Mouse (Mus musculus): Measurements from ENCODE around the gene Fgd1. TPM values are rescaled to one million over a fixed set of nuclear protein-coding genes. Genes with fewer than 3 reads are reported as not detected.

Fgd1 gene
- polyA plus RNA-seq, 1 experiment from 2014 or later: 13.1 TPM

- Histone ChIP-seq H3K4me2 (ENCODE audit: low read length) (no peak overlapping the region), H3K36me3 (ENCODE audit: control insufficient read depth, insufficient read depth, low read length) (no peaks in the 10 kb centered on the region), H3K4me1 (ENCODE audit: control insufficient read depth, insufficient read depth, low read length) (no peaks in the 10 kb centered on the region), H3K4me3 (ENCODE audit: low read depth, low read length) (no peak overlapping the region), H3K9ac (ENCODE audit: low read depth, low read length) (no peak overlapping the region), H3K27me3 (ENCODE audit: control insufficient read depth, insufficient read depth, low read depth, low read length) (no peaks in the 10 kb centered on the region), H3K9me3 (replicated peaks; ENCODE audit: control insufficient read depth, low read length, poor library complexity, severe bottlenecking) (no peaks in the 10 kb centered on the region), H3K27ac (ENCODE audit: low read length) (no peak overlapping the region)
- WGBS: 13% methylated on average over 7 of the region's 7 CpGs
- peak; percentile 58; the same call in 1 of the 2 replicates for ATAC-seq
These were observed 70.8 kb downstream of the Fgd1 start for GRCm38 (mm10) chrX:151116795-151117194.

DNA sequence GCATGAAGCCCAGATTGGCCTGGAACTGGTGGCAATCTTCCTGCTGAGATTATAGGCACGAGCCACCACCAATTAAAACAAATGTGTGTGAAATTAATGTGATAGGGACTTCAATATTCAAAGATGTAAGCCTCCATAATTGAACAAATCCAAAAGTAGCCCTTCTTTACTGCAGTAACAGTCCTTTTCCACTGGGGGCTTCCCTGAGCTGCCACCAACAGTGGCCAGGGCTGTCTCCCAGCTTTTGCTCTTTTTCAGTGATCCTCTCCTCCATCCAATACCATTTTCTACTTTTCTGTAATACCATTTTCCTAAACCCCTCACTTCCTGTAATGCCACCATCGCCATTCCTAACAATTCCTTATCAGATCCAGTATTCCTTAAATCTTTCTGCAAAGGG, 71.5 kb downstream of the Fgd1 start:
- H3K9ac ChIP-seq (ENCODE audit: low read depth, low read length): no peak overlapping the region
- H3K36me3 ChIP-seq (ENCODE audit: control insufficient read depth, insufficient read depth, low read length): no peaks in the 10 kb centered on the region
- ATAC-seq: no peak
- no peak overlapping the region for H3K27ac ChIP-seq (ENCODE audit: low read length)
- H3K4me1 ChIP-seq (ENCODE audit: control insufficient read depth, insufficient read depth, low read length): no peaks in the 10 kb centered on the region
- no peaks in the 10 kb centered on the region for H3K27me3 ChIP-seq (ENCODE audit: control insufficient read depth, insufficient read depth, low read depth, low read length)
- WGBS: 10% methylated on average over 2 of the region's 2 CpGs
- H3K9me3 ChIP-seq (replicated peaks; ENCODE audit: control insufficient read depth, low read length, poor library complexity, severe bottlenecking): no peaks in the 10 kb centered on the region
- H3K4me2 ChIP-seq (ENCODE audit: low read length): no peak overlapping the region
- no peak overlapping the region for H3K4me3 ChIP-seq (ENCODE audit: low read depth, low read length)

- Histone ChIP-seq H3K27me3 (ENCODE audit: control insufficient read depth, insufficient read depth, low read depth, low read length) (no peaks in the 10 kb centered on the region), H3K4me3 (ENCODE audit: low read depth, low read length) (no peak overlapping the region), H3K4me2 (ENCODE audit: low read length) (no peak overlapping the region), H3K9ac (ENCODE audit: low read depth, low read length) (no peak overlapping the region), H3K27ac (ENCODE audit: low read length) (no peak overlapping the region), H3K36me3 (ENCODE audit: control insufficient read depth, insufficient read depth, low read length) (no peaks in the 10 kb centered on the region), H3K4me1 (ENCODE audit: control insufficient read depth, insufficient read depth, low read length) (no peaks in the 10 kb centered on the region), H3K9me3 (replicated peaks; ENCODE audit: control insufficient read depth, low read length, poor library complexity, severe bottlenecking) (no peaks in the 10 kb centered on the region)
- ATAC-seq: no peak
- 50% methylated on average over 2 of the region's 2 CpGs for WGBS
These were observed 78.0 kb downstream of the Fgd1 start for GRCm38 (mm10) chrX:151123933-151124332.

DNA sequence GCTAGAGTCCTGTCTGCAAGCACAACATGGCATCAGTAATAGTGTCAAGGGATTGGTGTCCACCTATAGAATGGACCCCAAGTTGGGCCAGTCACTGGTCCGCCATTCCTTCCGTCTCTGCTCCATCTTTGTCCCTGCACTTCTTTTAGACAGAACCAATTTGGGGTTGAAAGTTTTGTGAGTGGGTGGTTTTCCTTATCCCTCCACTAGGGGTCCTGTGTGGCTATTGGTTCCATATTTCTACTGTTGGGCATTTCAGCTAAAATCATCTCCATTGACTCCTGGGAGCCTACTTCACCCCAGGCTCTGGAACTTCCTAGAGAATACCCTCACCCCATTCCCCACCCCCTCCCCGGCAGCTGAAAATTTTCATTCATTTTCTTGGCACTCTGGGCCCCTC, 84.5 kb downstream of the Fgd1 start:
- no peak overlapping the region for H3K27ac ChIP-seq (ENCODE audit: low read length)
- no peak overlapping the region for H3K9ac ChIP-seq (ENCODE audit: low read depth, low read length)
- no peak for ATAC-seq
- H3K4me2 ChIP-seq (ENCODE audit: low read length): no peak overlapping the region
- H3K4me3 ChIP-seq (ENCODE audit: low read depth, low read length): no peak overlapping the region
- H3K27me3 ChIP-seq (ENCODE audit: control insufficient read depth, insufficient read depth, low read depth, low read length): no peaks in the 10 kb centered on the region
- H3K4me1 ChIP-seq (ENCODE audit: control insufficient read depth, insufficient read depth, low read length): no peaks in the 10 kb centered on the region
- H3K36me3 ChIP-seq (ENCODE audit: control insufficient read depth, insufficient read depth, low read length): no peaks in the 10 kb centered on the region
- 94% methylated on average over 3 of the region's 3 CpGs for WGBS
- H3K9me3 ChIP-seq (replicated peaks; ENCODE audit: control insufficient read depth, low read length, poor library complexity, severe bottlenecking): no peaks in the 10 kb centered on the region

DNA sequence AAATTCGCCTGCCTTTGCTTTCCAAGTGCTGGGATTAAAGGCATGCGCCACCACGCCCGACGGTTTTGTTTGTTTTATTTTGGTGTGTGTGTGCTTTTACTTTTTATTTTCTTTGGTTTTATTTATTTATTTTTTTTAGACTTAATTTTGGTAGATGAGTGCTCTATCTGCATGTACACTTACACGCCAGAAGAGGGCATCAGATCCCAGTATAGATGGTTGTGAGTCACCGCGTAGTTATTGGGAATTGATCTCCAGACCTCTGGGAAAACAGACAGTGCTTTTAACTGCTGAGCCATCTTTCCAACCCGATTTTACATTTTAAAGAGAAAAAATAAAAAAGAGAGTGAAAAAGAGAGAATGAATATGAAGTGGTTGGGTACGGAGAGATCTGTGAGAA, 86.8 kb downstream of the Fgd1 start:
- H3K4me2 ChIP-seq (ENCODE audit: low read length): no peak overlapping the region
- WGBS: 31% methylated on average over 10 of the region's 10 CpGs
- H3K9me3 ChIP-seq (replicated peaks; ENCODE audit: control insufficient read depth, low read length, poor library complexity, severe bottlenecking): no peaks in the 10 kb centered on the region

More for the DNA sequence above, 86.8 kb downstream of the Fgd1 start:
- H3K27ac ChIP-seq (ENCODE audit: low read length): no peak overlapping the region
- H3K36me3 ChIP-seq (ENCODE audit: control insufficient read depth, insufficient read depth, low read length): no peaks in the 10 kb centered on the region
- H3K4me3 ChIP-seq (ENCODE audit: low read depth, low read length): no peak overlapping the region
- ATAC-seq: no peak
- no peaks in the 10 kb centered on the region for H3K27me3 ChIP-seq (ENCODE audit: control insufficient read depth, insufficient read depth, low read depth, low read length)
- H3K4me1 ChIP-seq (ENCODE audit: control insufficient read depth, insufficient read depth, low read length): no peaks in the 10 kb centered on the region
- no peak overlapping the region for H3K9ac ChIP-seq (ENCODE audit: low read depth, low read length)

Other genes with a start within 250 kb of the Fgd1 start
- gene Maged2, start 231.8 kb upstream of the Fgd1 start, polyA plus RNA-seq (2015; fragmentation: Nextera tagmentation; extraction: Ambion mirVana): 438 and 474 TPM in 2 replicates
- gene Gnl3l, start 28.8 kb upstream of the Fgd1 start, polyA plus RNA-seq (2015; fragmentation: Nextera tagmentation; extraction: Ambion mirVana): 94.7 and 95.9 TPM in 2 replicates
- 38.2 and 38.8 TPM in 2 replicates for gene Tsr2, start 50.4 kb downstream of the Fgd1 start, polyA plus RNA-seq (2015; fragmentation: Nextera tagmentation; extraction: Ambion mirVana)
- gene Wnk3, start 151.9 kb downstream of the Fgd1 start, polyA plus RNA-seq (2015; fragmentation: Nextera tagmentation; extraction: Ambion mirVana): 16.8 and 20.1 TPM in 2 replicates